Mouse (Mus musculus) hindbrain, embryonic 14.5 days (tissue): ENCODE data around the gene Pacs1. TPM values are rescaled to one million over a fixed set of nuclear protein-coding genes. Genes with fewer than 3 reads are reported as not detected.

Source experiments
- ATAC-seq: fragments of 200-750 bp; cut with Nextera tagmentation; 2 replicates; pipeline ENCODE4 v1.8.0; 2017; ENCODE audit warnings: moderate number of reproducible peaks, mild to moderate bottlenecking, moderate TSS enrichment, moderate library complexity; ENCODE audit not compliant: low FRiP score
- DNase-seq: peaks from one replicate; pipeline ENCODE4 v3.0.0-alpha.2; 2015; ENCODE audit warnings: low spot score
- H3K27ac ChIP-seq: fragments of 300-500 bp; sonication (generic); 2 replicates; pipeline ENCODE4 v1.5.1; 2014; ENCODE audit warnings: mild to moderate bottlenecking, moderate library complexity
- H3K27me3 ChIP-seq: fragments of 300-500 bp; sonication (generic); 2 replicates; pipeline ENCODE4 v1.6.1; 2014; ENCODE audit warnings: mild to moderate bottlenecking, low read length, mixed read lengths; ENCODE audit not compliant: control insufficient read depth, insufficient read depth
- H3K36me3 ChIP-seq: fragments of 300-500 bp; sonication (generic); replicated peaks from 2 replicates; pipeline ENCODE4 v1.6.1; 2014; ENCODE audit not compliant: control insufficient read depth, insufficient read depth
- H3K4me1 ChIP-seq: fragments of 300-500 bp; sonication (generic); replicated peaks from 2 replicates; pipeline ENCODE4 v1.6.1; 2014; ENCODE audit warnings: antibody characterized with exemption, low read length, mixed read lengths; ENCODE audit not compliant: control insufficient read depth, insufficient read depth
- H3K4me2 ChIP-seq: fragments of 300-500 bp; sonication (generic); replicated peaks from 2 replicates; pipeline ENCODE4 v1.6.1; 2014; ENCODE audit warnings: mild to moderate bottlenecking, moderate library complexity
- H3K4me3 ChIP-seq: fragments of 300-500 bp; sonication (generic); replicated peaks from 2 replicates; pipeline ENCODE4 v1.5.1; 2014; ENCODE audit warnings: mild to moderate bottlenecking, low read length
- H3K9ac ChIP-seq: fragments of 300-500 bp; sonication (generic); 2 replicates; pipeline ENCODE4 v1.6.1; 2014
- H3K9me3 ChIP-seq: fragments of 300-500 bp; sonication (generic); 2 replicates; pipeline ENCODE4 v1.6.1; 2016; ENCODE audit warnings: low read length; ENCODE audit not compliant: control insufficient read depth
- WGBS: fragments of 180-500 bp; shearing (Covaris S2); extraction: QIAGEN DNeasy Blood & Tissue Kit; methylation state at CpG from one replicate; pipeline ENCODE4 v1.1.7; 2014; 5-methylcytosine and 5-hydroxymethylcytosine counted together
- polyA plus RNA-seq: library from polyadenylated mRNA; unstranded; fragments of >200 nt; fragmentation: Nextera tagmentation; extraction: Ambion mirVana; gene quantifications from 2 replicates; pipeline ENCODE4 v1.2.1, GENCODE M21; 2014

Gene Pacs1
- polyA plus RNA-seq, 1 experiment from 2014 or later: 54.3 TPM

DNA sequence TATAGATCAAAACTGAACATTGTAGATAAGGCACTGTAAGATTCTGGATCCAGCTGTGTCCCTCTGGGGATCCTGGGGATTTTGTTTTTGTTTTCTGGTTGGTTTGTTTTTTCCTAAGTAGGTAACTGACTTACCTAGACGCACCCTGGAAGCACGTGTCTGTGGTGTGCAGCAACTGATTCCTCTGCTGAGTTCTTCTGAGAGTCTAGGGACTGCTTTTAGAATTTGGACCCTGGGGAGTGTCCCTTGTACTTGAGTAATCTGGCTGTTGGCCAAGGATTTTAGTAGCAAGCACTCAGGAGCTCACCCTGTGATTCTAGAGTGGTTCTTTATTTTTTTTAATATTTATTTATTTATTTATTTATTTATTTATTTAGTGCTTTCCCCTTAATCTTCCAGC is 85.5 kb downstream of the Pacs1 start:
- 88% methylated on average over 2 of the region's 2 CpGs for WGBS

GRCm38 (mm10) chr19:5181926-5182325 is 91.0 kb downstream of the Pacs1 start:
- Histone ChIP-seq H3K9me3 (no peaks in the 10 kb centered on the region), H3K4me1 (0 out of 2 replicates have a peak, but pooled peaks cover 2% of the 10 kb centered on the region), H3K4me3 (no peak overlapping the region), H3K27ac (no peak overlapping the region), H3K9ac (no peak overlapping the region), H3K36me3 (no peaks in the 10 kb centered on the region), H3K4me2 (no peak overlapping the region), H3K27me3 (no peaks in the 10 kb centered on the region)
- ATAC-seq (no peak), DNase-seq (peak; percentile 56)
- 46% methylated on average over 2 of the region's 2 CpGs for WGBS

More for the DNA sequence above, 85.5 kb downstream of the Pacs1 start:
- DNase-seq (no peak), ATAC-seq (no peak)
- H3K27me3 ChIP-seq: no peaks in the 10 kb centered on the region
- H3K27ac ChIP-seq: no peak overlapping the region
- H3K4me1 ChIP-seq: no peaks in the 10 kb centered on the region; the same call in 1 of the 2 replicates
- H3K36me3 ChIP-seq: no peaks in the 10 kb centered on the region
- H3K4me2 ChIP-seq: no peak overlapping the region
- no peak overlapping the region for H3K4me3 ChIP-seq
- no peaks in the 10 kb centered on the region for H3K9me3 ChIP-seq
- H3K9ac ChIP-seq: no peak overlapping the region

GRCm38 (mm10) chr19:5178631-5179030 is 94.3 kb downstream of the Pacs1 start:
- Histone ChIP-seq H3K4me1 (0 out of 2 replicates have a peak, but pooled peaks cover 2% of the 10 kb centered on the region), H3K4me2 (no peak overlapping the region), H3K36me3 (no peaks in the 10 kb centered on the region), H3K4me3 (no peak overlapping the region), H3K27me3 (no peaks in the 10 kb centered on the region), H3K9me3 (no peaks in the 10 kb centered on the region), H3K9ac (no peak overlapping the region), H3K27ac (no peak overlapping the region)
- ATAC-seq: no peak
- 75% methylated on average over 5 of the region's 5 CpGs for WGBS
- no peak for DNase-seq

DNA sequence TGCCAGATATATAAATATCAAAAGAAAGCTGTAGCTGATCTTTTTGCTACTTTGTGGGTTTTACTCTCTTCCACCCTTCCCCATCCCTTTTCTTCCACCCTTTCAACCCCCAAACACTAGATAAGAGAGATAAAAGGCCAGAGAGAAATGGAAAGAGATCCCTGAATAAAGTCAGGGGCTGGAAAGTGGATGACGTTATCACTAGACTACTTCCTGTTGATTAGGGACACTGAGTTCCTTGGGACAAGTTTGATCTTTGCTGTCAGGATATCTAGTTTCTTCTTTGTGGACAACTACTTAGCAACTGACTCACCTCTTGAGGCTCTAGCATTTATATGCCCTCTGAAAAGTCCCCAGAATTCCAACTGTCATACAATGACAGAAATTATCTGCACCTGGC is 102.5 kb downstream of the Pacs1 start:
- no peak for ATAC-seq
- no peak overlapping the region for H3K9ac ChIP-seq
- no peak overlapping the region for H3K27ac ChIP-seq
- WGBS: 86% methylated on average over 1 of the region's 1 CpGs
- H3K9me3 ChIP-seq: no peaks in the 10 kb centered on the region
- H3K4me2 ChIP-seq: no peak overlapping the region
- H3K4me1 ChIP-seq: no peaks in the 10 kb centered on the region
- no peak overlapping the region for H3K4me3 ChIP-seq
- no peaks in the 10 kb centered on the region; the same call in 1 of the 2 replicates for H3K36me3 ChIP-seq
- DNase-seq: no peak
- H3K27me3 ChIP-seq: no peaks in the 10 kb centered on the region

DNA sequence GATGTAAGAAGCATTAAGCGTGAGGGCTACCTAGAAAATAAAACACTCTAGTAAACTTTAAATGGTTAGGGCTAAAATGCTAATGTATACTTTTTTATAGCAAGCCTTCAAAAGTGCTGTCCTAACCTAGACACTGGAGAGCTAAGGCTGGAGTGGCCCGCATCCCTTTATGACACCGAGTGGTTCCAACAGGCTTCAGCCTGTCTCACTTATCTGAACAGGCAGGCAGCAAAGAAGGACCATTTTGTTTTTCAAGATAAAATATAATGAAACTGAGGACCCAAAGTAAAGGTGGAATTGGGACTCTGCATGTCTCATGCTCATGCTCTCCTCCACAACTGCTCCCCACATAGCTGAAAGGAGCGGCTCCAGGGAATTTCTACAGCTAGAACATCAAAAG is 105.4 kb downstream of the Pacs1 start:
- no peak for DNase-seq
- 90% methylated on average over 4 of the region's 4 CpGs for WGBS
- Histone ChIP-seq H3K9me3 (no peaks in the 10 kb centered on the region), H3K4me1 (no peaks in the 10 kb centered on the region), H3K9ac (no peak overlapping the region), H3K4me3 (no peak overlapping the region), H3K4me2 (no peak overlapping the region), H3K27me3 (no peaks in the 10 kb centered on the region), H3K27ac (no peak overlapping the region), H3K36me3 (no peaks in the 10 kb centered on the region; the same call in 1 of the 2 replicates)
- ATAC-seq: no peak

GRCm38 (mm10) chr19:5164380-5164779 is 108.5 kb downstream of the Pacs1 start:
- Histone ChIP-seq H3K27ac (no peak overlapping the region), H3K9ac (no peak overlapping the region), H3K9me3 (no peaks in the 10 kb centered on the region), H3K27me3 (no peaks in the 10 kb centered on the region), H3K4me1 (no peaks in the 10 kb centered on the region), H3K4me3 (no peak overlapping the region), H3K36me3 (no peaks in the 10 kb centered on the region; the same call in none of the 2 replicates), H3K4me2 (no peak overlapping the region)
- DNase-seq (no peak), ATAC-seq (no peak)
- WGBS: 67% methylated on average over 2 of the region's 2 CpGs

- Histone ChIP-seq H3K27ac (no peak overlapping the region), H3K9me3 (no peaks in the 10 kb centered on the region), H3K4me1 (no peaks in the 10 kb centered on the region), H3K9ac (no peak overlapping the region), H3K27me3 (no peaks in the 10 kb centered on the region), H3K36me3 (no peaks in the 10 kb centered on the region; the same call in none of the 2 replicates), H3K4me3 (no peak overlapping the region), H3K4me2 (no peak overlapping the region)
- DNase-seq (no peak), ATAC-seq (no peak)
- WGBS: 96% methylated on average over 3 of the region's 3 CpGs
Measured at GRCm38 (mm10) chr19:5161913-5162312, 111.0 kb downstream of the Pacs1 start.

DNA sequence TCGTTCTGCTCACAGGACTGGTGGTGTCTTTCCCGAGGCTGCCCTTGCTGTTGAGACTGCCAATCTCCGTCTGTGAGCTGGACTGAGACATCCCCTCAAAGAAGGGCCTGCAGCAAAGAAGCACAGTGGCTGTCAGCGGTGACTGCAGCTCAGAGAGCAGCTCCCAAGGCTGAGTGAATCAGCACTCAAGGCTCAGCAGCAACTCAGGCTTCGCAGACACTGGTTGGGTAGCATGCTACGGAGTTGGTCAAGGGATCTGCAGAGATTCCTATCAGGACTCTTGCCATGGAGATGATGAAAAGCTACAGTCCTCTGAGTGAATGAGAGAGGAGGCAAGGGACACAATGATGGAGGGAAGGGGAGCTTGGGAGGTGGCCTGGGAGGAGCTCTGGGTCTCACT is 120.7 kb downstream of the Pacs1 start:
- no peaks in the 10 kb centered on the region for H3K9me3 ChIP-seq
- no peak overlapping the region for H3K4me2 ChIP-seq
- no peak overlapping the region for H3K4me3 ChIP-seq
- 93% methylated on average over 6 of the region's 6 CpGs for WGBS
- DNase-seq (no peak), ATAC-seq (no peak)
- no peak overlapping the region for H3K9ac ChIP-seq
- peak overlapping the region; percentile 11; the same call in 1 of the 2 replicates for H3K27ac ChIP-seq
- peaks cover 45% of the 10 kb centered on the region for H3K36me3 ChIP-seq
- H3K27me3 ChIP-seq: no peaks in the 10 kb centered on the region
- H3K4me1 ChIP-seq: no peaks in the 10 kb centered on the region

DNA sequence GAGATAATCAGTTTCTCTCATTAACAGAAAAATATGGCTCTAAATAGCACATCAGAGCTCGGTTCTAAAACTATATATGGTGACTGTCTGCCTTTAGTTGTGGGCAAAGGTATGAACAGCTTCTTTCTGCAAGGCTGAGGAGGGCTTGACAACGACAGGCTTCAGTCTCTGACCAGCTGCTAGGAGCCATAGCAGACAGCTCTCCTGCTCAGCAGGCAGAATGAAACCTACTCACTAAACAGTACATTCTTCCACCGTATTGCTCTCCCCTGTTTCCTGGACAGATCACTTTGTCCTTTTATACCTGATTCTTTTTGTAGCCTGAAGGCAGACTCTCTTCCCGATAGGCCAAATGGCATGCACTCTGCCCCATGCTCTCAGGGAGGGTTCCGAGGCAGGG is 121.2 kb downstream of the Pacs1 start:
- ATAC-seq (no peak), DNase-seq (no peak)
- WGBS: 86% methylated on average over 5 of the region's 5 CpGs
- Histone ChIP-seq H3K27me3 (no peaks in the 10 kb centered on the region), H3K4me3 (no peak overlapping the region), H3K4me1 (no peaks in the 10 kb centered on the region), H3K9ac (no peak overlapping the region), H3K9me3 (no peaks in the 10 kb centered on the region), H3K27ac (peak overlapping the region; percentile 11; the same call in 1 of the 2 replicates), H3K36me3 (peaks cover 47% of the 10 kb centered on the region), H3K4me2 (no peak overlapping the region)

GRCm38 (mm10) chr19:5151331-5151730 is 121.6 kb downstream of the Pacs1 start:
- Histone ChIP-seq H3K9ac (no peak overlapping the region), H3K36me3 (peaks cover 51% of the 10 kb centered on the region), H3K4me2 (no peak overlapping the region), H3K4me1 (no peaks in the 10 kb centered on the region), H3K4me3 (no peak overlapping the region), H3K27me3 (no peaks in the 10 kb centered on the region), H3K27ac (no peak overlapping the region), H3K9me3 (no peaks in the 10 kb centered on the region)
- 38% methylated on average over 3 of the region's 3 CpGs for WGBS
- DNase-seq: peak; percentile 78
- peak; percentile 64; the same call in 1 of the 2 replicates for ATAC-seq
